Mouse (Mus musculus) bone marrow, adult 2 months (tissue): ENCODE measurements around the gene Cacybp. TPM values are rescaled to one million over a fixed set of nuclear protein-coding genes. Genes with fewer than 3 reads are reported as not detected.
A peak's percentile ranks its signal among the peaks of the same experiment; 100 is the strongest.

Source experiments
- H3K27ac ChIP-seq: fragments of 200-500 bp; 2 replicates; pipeline ENCODE4 v1.5.1; 2012; ENCODE audit warnings: low read depth, mild to moderate bottlenecking, control low read depth, inconsistent platforms, low read length; ENCODE audit not compliant: control insufficient read depth, poor library complexity, insufficient read depth
- H3K4me1 ChIP-seq: fragments of 200-500 bp; 2 replicates; pipeline ENCODE4 v1.6.1; 2011; ENCODE audit warnings: low read length; ENCODE audit not compliant: control insufficient read depth, insufficient read depth
- H3K4me3 ChIP-seq: fragments of 200-500 bp; replicated peaks from 2 replicates; pipeline ENCODE3; 2011; ENCODE audit warnings: mild to moderate bottlenecking, low read depth, low read length, control low read depth; ENCODE audit not compliant: control insufficient read depth
- CTCF ChIP-seq: fragments of 200-500 bp; IDR thresholded peaks from 2 replicates; pipeline ENCODE4 v1.5.1; 2011; ENCODE audit warnings: low read length, control low read depth; ENCODE audit not compliant: control insufficient read depth, insufficient read depth
- POLR2A ChIP-seq: fragments of 200-500 bp; IDR thresholded peaks from 2 replicates; pipeline ENCODE4 v1.6.1; 2011; ENCODE audit warnings: low read depth, mild to moderate bottlenecking, control low read depth, low read length, borderline replicate concordance; ENCODE audit not compliant: control insufficient read depth
- WGBS: fragments of 180-500 bp; shearing (Covaris S2); methylation state at CpG from one replicate; pipeline ENCODE4 v1.1.7; 2018; 5-methylcytosine and 5-hydroxymethylcytosine counted together
- polyA plus RNA-seq: library from polyadenylated mRNA; stranded (reverse); fragments of >200 nt; gene quantifications from 2 replicates; pipeline ENCODE4 v1.2.4, GENCODE M21; 2011; ENCODE audit warnings: low replicate concordance; ENCODE audit not compliant: missing spikeins, insufficient read depth, insufficient read length

Gene Cacybp
- polyA plus RNA-seq, 1 experiment = 60.0 TPM

DNA sequence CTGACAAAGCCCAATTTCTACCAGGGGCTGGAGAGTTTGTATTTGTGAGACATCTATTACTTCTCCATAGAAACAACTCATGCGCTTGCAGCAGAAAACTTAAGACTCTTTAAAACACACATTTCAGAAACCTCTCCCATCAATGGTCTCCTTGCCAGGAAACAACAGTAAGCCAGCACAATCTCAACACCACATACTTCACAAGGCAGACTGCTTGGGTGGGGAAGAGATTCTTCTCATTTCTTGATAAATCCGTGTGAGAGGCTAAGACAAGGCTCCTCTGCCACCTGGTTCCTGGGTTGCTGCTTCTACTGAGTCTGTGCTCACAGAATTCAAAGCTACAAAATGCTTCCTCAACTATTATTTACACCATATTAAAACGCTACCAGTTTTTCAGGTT, 37.1 kb upstream of the Cacybp start:
- TF ChIP-seq POLR2A (no peak), CTCF (no peak)
- no peak overlapping the region for H3K4me3 ChIP-seq
- H3K4me1 ChIP-seq = no peaks in the 10 kb centered on the region; the same call in 1 of the 2 replicates
- 75% methylated on average over 3 of the region's 3 CpGs for WGBS
- H3K27ac ChIP-seq = no peak overlapping the region

DNA sequence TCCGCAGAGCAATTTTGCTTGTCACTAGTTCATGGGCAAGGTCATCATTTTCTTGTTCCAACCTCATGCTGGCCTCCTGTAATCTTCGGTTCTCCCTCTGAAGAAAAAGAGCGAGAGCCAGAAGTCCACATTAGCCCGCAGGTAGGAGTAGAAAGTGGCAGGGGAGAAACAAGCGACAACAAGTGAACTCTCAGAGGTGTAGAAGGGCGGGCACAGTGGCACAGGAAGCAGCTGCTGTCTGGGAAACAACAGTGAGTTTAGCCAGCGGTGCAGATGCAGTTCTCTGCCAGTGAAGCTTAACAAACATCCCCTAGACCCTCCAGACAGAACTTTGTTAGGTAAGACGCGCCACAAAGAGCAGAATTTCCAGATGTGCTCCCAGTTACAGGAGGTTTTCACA, 34.8 kb upstream of the Cacybp start:
- Histone ChIP-seq H3K4me3 (peak overlapping the region; percentile 57), H3K4me1 (no peaks in the 10 kb centered on the region; the same call in 1 of the 2 replicates), H3K27ac (peak overlapping the region; percentile 71)
- 60% methylated on average over 9 of the region's 9 CpGs for WGBS
- TF ChIP-seq CTCF = no peak
- TF ChIP-seq POLR2A = no peak

DNA sequence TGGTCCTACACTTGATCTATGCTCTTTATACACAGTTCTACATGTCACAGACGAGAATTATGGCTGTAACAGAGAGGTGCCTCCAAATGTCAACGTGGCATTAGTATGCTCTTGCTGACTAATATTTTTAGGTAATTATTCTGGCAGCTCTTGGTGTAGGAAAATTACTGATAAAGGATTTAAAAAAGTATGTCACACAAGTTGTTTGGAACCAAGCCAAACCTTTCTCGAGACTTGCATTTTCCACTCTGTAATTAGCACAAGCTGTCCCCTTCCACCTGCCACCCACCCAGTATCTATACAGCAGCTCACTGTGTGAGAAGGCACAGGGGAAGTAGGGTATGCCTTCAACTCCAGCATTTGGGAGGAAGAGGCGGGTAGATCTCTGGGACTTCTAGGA, 34.2 kb upstream of the Cacybp start:
- peak overlapping the region; percentile 57 for H3K4me3 ChIP-seq
- peak overlapping the region; percentile 71; the same call in 1 of the 2 replicates for H3K27ac ChIP-seq
- TF ChIP-seq POLR2A = no peak
- TF ChIP-seq CTCF = no peak
- WGBS = 51% methylated on average over 4 of the region's 4 CpGs
- H3K4me1 ChIP-seq = no peaks in the 10 kb centered on the region; the same call in 1 of the 2 replicates

DNA sequence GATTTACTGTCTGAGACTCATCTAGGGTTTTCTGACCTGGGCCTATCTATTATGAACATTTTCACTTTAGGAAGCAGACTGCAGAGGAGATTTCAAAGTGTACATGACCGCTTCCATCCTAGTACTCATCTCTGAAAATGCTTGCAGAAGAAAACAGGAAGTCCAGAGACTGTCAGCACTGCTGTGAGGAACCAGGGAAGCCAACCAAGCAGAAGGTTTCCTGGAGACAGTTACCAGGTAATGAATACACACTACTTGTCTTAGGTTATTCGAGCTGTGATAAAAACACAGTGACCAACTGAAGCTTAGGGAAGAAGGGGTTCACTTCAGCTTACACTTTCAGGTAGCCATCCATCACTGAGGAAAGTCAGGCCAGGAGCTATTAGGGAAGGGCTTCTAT, 33.3 kb upstream of the Cacybp start:
- TF ChIP-seq CTCF (no peak), POLR2A (no peak)
- H3K4me3 ChIP-seq = peak overlapping the region; percentile 43
- peak overlapping the region; percentile 12; the same call in 1 of the 2 replicates for H3K27ac ChIP-seq
- H3K4me1 ChIP-seq = no peaks in the 10 kb centered on the region; the same call in 1 of the 2 replicates
- WGBS = 20% methylated on average over 2 of the region's 2 CpGs

DNA sequence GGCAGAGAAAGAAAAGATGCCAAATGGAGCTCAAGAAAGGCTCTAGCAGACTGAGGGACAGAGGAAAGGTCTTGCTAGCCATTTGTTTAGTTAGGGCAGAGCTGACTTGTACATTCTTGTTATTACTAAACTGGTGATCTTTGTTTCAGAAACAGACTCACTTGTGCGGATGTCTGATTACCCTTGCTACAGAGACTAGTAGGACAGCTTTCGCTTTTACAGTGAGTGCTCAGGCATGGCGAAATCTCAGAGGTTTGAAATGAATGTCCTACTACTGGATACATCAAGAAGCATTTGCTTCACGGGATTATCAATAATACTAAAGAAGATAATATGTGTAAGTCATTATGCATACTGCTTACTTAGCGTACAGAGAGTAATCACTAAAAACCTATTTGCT, 32.0 kb upstream of the Cacybp start:
- Histone ChIP-seq H3K4me1 (no peaks in the 10 kb centered on the region; the same call in 1 of the 2 replicates), H3K4me3 (no peak overlapping the region), H3K27ac (no peak overlapping the region)
- TF ChIP-seq POLR2A (no peak), CTCF (no peak)
- WGBS = 85% methylated on average over 5 of the region's 5 CpGs

DNA sequence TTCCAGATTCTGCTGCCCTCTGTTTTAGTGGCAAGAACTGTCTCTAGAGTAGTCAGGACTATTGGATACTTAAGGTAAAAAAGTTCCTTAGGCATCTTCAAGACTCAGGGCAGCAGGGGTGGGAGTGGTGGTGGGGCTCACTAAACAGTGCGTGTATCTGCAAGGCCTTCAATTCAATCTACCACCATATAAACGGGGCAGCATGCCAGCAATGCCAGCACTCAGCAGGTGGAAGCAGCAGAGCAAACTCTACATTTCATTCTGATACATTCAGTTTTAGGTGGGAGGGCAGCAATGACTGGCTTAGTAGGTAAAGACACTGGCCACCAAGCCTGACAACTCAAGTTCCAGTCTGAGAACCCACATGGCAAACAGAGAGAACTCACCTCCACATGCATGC, 27.4 kb upstream of the Cacybp start:
- WGBS = 81% methylated on average over 2 of the region's 2 CpGs
- H3K4me3 ChIP-seq = no peak overlapping the region
- H3K4me1 ChIP-seq = no peaks in the 10 kb centered on the region; the same call in 1 of the 2 replicates
- H3K27ac ChIP-seq = no peak overlapping the region
- TF ChIP-seq POLR2A = no peak
- no peak for TF ChIP-seq CTCF

DNA sequence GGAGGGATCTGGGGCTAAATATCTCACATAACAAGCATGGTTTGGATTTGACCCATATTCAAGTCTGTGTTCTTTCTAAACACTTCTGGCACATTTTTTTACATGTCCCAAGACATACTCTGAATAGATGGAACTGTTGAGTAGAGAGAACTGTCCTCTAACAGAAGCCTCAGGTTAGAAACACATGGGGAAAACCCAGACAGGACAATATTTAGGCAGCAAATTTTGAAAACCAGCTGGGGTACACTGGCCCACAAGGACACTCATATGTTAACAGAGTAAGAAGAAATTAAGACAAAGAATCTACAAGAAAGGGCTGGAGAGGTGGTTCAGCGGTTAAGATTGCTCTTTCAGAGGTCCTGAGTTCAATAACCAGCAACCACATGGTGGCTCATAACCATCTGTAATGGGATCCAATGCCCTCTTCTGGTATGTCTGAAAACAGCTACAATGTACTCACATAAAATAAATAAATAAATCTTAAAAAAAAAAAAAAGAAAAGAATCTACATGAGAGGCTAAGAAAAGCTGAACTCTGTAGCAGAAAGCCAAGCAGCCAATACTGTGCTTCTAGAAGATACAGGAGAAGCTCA, 26.3 kb upstream of the Cacybp start:
- H3K4me3 ChIP-seq = no peak overlapping the region
- no peak overlapping the region for H3K27ac ChIP-seq
- 82% methylated on average over 1 of the region's 1 CpGs for WGBS
- no peak for TF ChIP-seq POLR2A
- no peak for TF ChIP-seq CTCF
- H3K4me1 ChIP-seq = no peaks in the 10 kb centered on the region

DNA sequence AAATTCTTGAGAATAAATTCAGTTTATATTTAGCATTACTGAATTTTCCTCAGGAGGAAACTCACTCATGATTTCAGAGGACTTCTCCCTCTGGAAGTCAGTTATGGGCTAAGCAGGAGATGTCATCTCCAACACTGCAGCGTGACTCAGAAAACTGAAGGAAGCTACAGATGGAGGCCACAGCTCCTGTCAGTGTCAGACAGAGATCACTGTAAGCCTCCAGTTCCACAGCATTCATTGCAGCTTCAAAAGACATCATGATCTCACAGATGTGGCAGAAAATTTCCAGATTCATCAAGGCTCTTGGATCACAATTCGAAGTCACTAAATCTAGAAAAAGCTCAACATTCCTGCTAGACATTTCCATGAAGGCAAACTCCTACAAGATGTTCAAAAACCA, 25.3 kb upstream of the Cacybp start:
- 91% methylated on average over 2 of the region's 2 CpGs for WGBS
- Histone ChIP-seq H3K4me1 (no peaks in the 10 kb centered on the region), H3K27ac (no peak overlapping the region), H3K4me3 (no peak overlapping the region)
- TF ChIP-seq POLR2A (no peak), CTCF (no peak)

DNA sequence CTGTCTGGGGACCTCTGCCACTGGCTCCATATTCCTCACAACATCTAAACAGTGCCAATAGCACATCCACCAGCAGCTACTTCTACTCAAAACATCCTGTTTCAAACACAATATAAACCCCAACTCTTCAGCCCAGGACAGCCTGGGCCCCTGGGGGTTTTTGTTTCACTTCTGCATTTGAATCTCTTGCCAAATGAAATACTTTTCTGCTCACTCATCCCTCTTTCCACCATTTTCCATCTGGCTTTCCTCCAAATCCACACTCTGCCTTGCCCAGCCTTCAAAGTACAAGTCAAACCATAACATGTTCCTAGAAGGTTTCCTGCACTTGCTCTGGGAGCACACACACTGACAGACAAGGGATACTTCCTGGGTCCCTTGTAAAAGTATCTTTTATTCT, 21.2 kb upstream of the Cacybp start:
- TF ChIP-seq POLR2A (no peak), CTCF (no peak)
- peak overlapping the region; percentile 33; the same call in 1 of the 2 replicates for H3K27ac ChIP-seq
- no peak overlapping the region for H3K4me3 ChIP-seq
- no peaks in the 10 kb centered on the region; the same call in 1 of the 2 replicates for H3K4me1 ChIP-seq
